Mouse (Mus musculus) limb, embryonic 11.5 days (tissue): ENCODE measurements around the gene Tuba8. TPM values are rescaled to one million over a fixed set of nuclear protein-coding genes. Genes with fewer than 3 reads are reported as not detected.

Experiments
- ATAC-seq: fragments of 200-750 bp; cut with Nextera tagmentation; 2 replicates; pipeline ENCODE4 v1.8.0; 2017; ENCODE audit warnings: low read depth; ENCODE audit not compliant: insufficient number of reproducible peaks, low FRiP score, low TSS enrichment
- DNase-seq: peaks from one replicate; pipeline ENCODE4 v3.0.0-alpha.2; 2015; ENCODE audit warnings: low spot score
- H3K27ac ChIP-seq: fragments of 300-500 bp; sonication (generic); replicated peaks from 2 replicates; pipeline ENCODE4 v1.5.1; 2014; ENCODE audit warnings: low read depth, mild to moderate bottlenecking, low read length
- H3K27me3 ChIP-seq: fragments of 300-500 bp; sonication (generic); 2 replicates; pipeline ENCODE4 v1.6.1; 2014; ENCODE audit warnings: mild to moderate bottlenecking, low read length, mixed read lengths; ENCODE audit not compliant: control insufficient read depth, insufficient read depth
- H3K36me3 ChIP-seq: fragments of 300-500 bp; sonication (generic); 2 replicates; pipeline ENCODE4 v1.6.1; 2014; ENCODE audit warnings: mild to moderate bottlenecking, low read length, moderate library complexity, mixed read lengths; ENCODE audit not compliant: control insufficient read depth, insufficient read depth
- H3K4me1 ChIP-seq: fragments of 300-500 bp; sonication (generic); 2 replicates; pipeline ENCODE4 v1.6.1; 2014; ENCODE audit warnings: low read length, mixed read lengths; ENCODE audit not compliant: control insufficient read depth, insufficient read depth
- H3K4me2 ChIP-seq: fragments of 300-500 bp; sonication (generic); 2 replicates; pipeline ENCODE4 v1.6.1; 2014; ENCODE audit warnings: low read depth, mild to moderate bottlenecking, moderate library complexity; ENCODE audit not compliant: severe bottlenecking
- H3K4me3 ChIP-seq: fragments of 300-500 bp; sonication (generic); 2 replicates; pipeline ENCODE4 v1.5.1; 2014; ENCODE audit warnings: low read depth, low read length
- H3K9ac ChIP-seq: fragments of 300-500 bp; sonication (generic); 2 replicates; pipeline ENCODE4 v1.6.1; 2014; ENCODE audit warnings: mild to moderate bottlenecking, low read length
- H3K9me3 ChIP-seq: fragments of 300-500 bp; sonication (generic); 2 replicates; pipeline ENCODE4 v1.6.1; 2016; ENCODE audit warnings: low read length; ENCODE audit not compliant: control insufficient read depth
- WGBS: fragments of 180-500 bp; shearing (Covaris S2); extraction: QIAGEN DNeasy Blood & Tissue Kit; methylation state at CpG from one replicate; pipeline ENCODE4 v1.1.7; 2014; 5-methylcytosine and 5-hydroxymethylcytosine counted together
- polyA plus RNA-seq: library from polyadenylated mRNA; unstranded; fragments of >200 nt; fragmentation: Nextera tagmentation; extraction: Ambion mirVana; gene quantifications from 2 replicates; pipeline ENCODE4 v1.2.1, GENCODE M21; 2014

Gene Tuba8
- polyA plus RNA-seq, 1 experiment from 2014 or later, result 0.63 TPM

DNA sequence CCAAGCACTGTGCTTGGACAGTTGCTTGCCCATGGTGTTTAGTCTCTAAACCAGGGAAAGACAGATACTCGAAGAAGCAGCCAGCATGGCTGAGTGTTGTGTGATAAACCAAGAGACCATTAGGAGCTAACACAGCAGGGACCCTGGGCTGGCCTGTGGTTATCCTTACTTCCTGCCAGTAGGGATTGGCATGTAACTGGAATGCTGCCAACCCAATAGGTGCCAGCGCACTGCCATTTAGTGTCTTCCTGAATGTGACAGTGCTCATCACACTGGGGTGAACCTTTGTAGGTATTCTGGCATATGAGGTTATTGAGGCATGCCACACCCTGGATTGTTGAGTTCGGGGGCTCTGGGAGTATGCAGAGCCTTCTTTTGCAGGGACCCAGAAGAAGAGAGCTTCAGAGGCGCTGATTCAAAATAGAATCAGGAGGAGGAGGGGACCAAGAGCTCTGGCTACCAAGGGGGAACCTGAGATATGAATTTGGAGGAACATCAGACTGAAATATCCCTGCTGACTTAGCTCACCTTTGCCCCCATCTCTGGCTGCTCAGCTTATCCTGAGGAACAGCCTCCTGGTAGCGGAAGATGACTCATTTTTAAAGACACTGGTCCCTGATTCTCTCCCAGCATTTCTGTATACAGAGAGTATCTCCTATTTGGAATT is 6.2 kb downstream of the Tuba8 start:
- Histone ChIP-seq H3K4me2 (no peak overlapping the region), H3K27ac (no peak overlapping the region), H3K4me1 (no peaks in the 10 kb centered on the region), H3K9me3 (no peaks in the 10 kb centered on the region), H3K9ac (no peak overlapping the region), H3K36me3 (no peaks in the 10 kb centered on the region), H3K4me3 (no peak overlapping the region), H3K27me3 (peaks cover 3% of the 10 kb centered on the region)
- ATAC-seq (no peak), DNase-seq (no peak)
- WGBS, result 90% methylated on average over 5 of the region's 5 CpGs

DNA sequence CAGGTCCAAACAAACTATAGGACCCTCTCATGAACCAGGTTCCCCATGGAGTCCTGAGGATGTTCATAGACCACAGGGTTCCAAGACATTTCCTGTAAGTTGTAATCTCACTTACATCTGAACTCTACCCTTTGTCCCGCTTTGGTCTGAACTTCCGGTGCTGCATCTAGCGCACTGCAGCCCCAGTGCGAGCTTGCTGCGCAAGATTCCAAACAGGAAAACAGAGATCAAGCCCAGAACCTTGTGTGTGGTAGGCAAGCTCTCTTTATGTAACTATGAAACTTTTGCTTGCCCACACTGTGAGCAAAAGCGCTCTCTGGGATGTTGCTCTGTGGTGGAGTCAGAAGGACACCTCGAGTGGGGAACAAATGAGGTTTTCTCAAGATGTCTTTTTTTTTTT is 7.5 kb downstream of the Tuba8 start:
- 90% methylated on average over 7 of the region's 7 CpGs for WGBS
- Histone ChIP-seq H3K9me3 (no peaks in the 10 kb centered on the region), H3K27ac (no peak overlapping the region), H3K36me3 (no peaks in the 10 kb centered on the region), H3K4me3 (no peak overlapping the region), H3K27me3 (no peaks in the 10 kb centered on the region; the same call in 1 of the 2 replicates), H3K9ac (no peak overlapping the region), H3K4me2 (no peak overlapping the region), H3K4me1 (no peaks in the 10 kb centered on the region)
- no peak for ATAC-seq
- no peak for DNase-seq

DNA sequence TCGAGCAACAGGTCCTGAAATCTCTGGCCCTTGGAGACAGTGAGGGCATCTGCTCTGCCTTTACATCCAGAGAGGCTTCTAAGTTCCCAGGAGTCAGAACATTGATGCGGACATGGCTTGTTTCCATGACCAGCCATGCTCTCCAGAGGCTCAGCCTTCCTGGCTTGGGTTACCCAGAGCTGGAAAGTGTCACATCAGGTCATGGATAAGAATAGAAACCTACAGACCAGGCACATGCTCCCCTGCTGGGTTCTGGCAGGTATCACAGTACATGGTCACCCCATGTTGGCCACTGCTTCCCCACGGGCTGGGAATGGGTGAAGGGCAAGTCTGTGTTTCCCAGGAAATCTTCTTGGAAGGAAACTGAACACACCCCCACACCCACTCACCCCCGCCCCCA is 8.9 kb downstream of the Tuba8 start:
- no peak for ATAC-seq
- Histone ChIP-seq H3K27ac (no peak overlapping the region), H3K36me3 (no peaks in the 10 kb centered on the region), H3K9me3 (no peaks in the 10 kb centered on the region), H3K9ac (no peak overlapping the region), H3K4me3 (no peak overlapping the region), H3K27me3 (no peaks in the 10 kb centered on the region; the same call in 1 of the 2 replicates), H3K4me2 (no peak overlapping the region), H3K4me1 (0 out of 2 replicates have a peak, but pooled peaks cover 2% of the 10 kb centered on the region)
- DNase-seq, result no peak
- 79% methylated on average over 4 of the region's 4 CpGs for WGBS

DNA sequence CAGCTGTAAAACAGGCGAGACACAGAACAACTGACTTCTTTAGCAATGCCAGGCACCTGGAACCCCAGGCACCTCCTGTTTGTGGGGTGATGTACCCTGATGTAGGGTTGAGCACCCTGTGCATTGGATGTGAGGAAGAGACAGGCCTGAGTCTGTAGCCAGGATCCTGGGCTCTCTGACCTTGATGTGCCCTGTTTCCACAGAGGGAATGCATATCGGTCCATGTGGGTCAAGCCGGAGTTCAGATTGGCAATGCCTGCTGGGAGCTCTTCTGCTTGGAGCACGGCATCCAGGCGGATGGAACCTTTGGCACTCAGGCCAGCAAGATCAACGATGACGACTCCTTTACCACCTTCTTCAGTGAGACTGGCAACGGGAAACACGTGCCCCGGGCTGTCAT is 9.7 kb downstream of the Tuba8 start:
- Histone ChIP-seq H3K9ac (no peak overlapping the region), H3K27me3 (no peaks in the 10 kb centered on the region; the same call in 1 of the 2 replicates), H3K4me1 (0 out of 2 replicates have a peak, but pooled peaks cover 2% of the 10 kb centered on the region), H3K9me3 (no peaks in the 10 kb centered on the region), H3K4me3 (no peak overlapping the region), H3K27ac (no peak overlapping the region), H3K36me3 (no peaks in the 10 kb centered on the region), H3K4me2 (no peak overlapping the region)
- DNase-seq (no peak), ATAC-seq (no peak)
- 87% methylated on average over 10 of the region's 10 CpGs for WGBS

DNA sequence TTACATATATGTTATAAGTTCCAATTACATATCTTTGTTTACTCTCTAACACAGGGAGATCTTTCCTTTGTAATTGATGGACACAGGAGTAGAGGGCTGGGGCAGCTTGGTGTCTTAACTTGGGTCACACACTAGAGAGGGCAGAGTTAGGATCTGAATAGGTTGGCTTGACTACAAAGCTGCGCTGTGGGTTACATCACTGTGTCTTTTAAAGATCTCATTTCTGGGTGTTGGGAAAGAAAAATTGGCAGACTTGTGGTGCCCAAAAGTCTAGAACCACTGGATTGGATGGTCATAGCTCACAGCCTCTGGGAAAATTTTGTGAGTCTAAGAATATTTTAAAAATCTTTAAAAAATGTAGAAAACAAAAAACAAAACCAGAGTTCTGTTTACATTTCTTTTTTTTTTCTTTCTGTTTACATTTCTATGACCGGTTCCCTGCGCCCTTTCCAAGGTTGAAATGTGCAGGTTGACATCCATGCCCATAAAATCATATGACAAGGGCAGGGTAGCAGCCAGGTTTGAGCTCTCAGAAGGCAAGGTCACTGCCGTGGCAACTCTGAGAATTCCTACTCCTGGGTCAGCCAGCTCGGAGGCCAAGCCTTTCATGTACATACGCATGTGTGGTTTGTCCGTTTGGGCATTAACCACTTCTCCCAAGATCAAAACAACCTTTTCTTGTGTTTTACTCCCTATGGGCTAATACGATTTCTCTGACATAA is 11.5 kb downstream of the Tuba8 start:
- H3K9ac ChIP-seq, result no peak overlapping the region
- no peak overlapping the region for H3K4me2 ChIP-seq
- H3K36me3 ChIP-seq, result no peaks in the 10 kb centered on the region
- H3K4me1 ChIP-seq, result 0 out of 2 replicates have a peak, but pooled peaks cover 2% of the 10 kb centered on the region
- WGBS, result 86% methylated on average over 8 of the region's 8 CpGs
- no peak overlapping the region for H3K4me3 ChIP-seq
- ATAC-seq (no peak), DNase-seq (no peak)
- H3K27ac ChIP-seq, result no peak overlapping the region
- no peaks in the 10 kb centered on the region; the same call in 1 of the 2 replicates for H3K27me3 ChIP-seq
- H3K9me3 ChIP-seq, result no peaks in the 10 kb centered on the region

DNA sequence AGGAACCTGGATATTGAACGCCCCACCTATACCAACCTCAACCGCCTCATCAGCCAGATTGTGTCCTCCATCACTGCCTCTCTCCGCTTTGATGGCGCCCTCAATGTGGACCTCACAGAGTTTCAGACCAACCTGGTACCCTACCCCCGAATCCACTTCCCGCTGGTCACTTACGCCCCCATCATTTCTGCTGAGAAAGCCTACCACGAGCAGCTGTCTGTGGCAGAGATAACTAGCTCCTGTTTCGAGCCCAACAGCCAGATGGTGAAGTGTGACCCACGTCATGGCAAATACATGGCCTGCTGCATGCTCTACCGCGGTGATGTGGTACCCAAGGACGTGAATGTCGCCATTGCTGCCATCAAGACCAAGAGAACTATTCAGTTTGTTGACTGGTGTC is 12.5 kb downstream of the Tuba8 start:
- no peak overlapping the region for H3K27ac ChIP-seq
- 95% methylated on average over 14 of the region's 14 CpGs for WGBS
- no peak overlapping the region for H3K4me2 ChIP-seq
- no peaks in the 10 kb centered on the region for H3K36me3 ChIP-seq
- no peaks in the 10 kb centered on the region for H3K27me3 ChIP-seq
- DNase-seq, result no peak
- H3K4me1 ChIP-seq, result 0 out of 2 replicates have a peak, but pooled peaks cover 2% of the 10 kb centered on the region
- no peak for ATAC-seq
- H3K4me3 ChIP-seq, result no peak overlapping the region
- H3K9ac ChIP-seq, result no peak overlapping the region
- no peaks in the 10 kb centered on the region for H3K9me3 ChIP-seq

DNA sequence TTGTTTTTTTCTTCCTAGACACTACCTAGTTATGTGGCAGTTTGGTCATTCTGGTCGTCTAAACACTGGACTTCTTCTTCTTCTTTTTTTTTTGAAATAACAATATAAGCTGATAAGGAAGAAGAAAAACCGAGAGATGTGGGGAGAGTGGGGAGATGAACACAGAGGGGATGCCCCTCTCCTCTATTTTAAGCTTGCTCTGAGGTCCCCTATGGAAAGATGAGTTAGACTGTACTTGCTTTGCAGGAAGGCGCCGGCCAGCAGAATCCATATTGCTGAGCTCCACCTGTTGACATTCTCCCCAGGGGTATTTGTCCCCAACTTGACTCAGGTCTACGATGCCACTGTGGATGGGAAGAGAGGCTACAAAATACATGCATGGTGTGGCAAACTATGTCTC is 13.6 kb downstream of the Tuba8 start:
- no peaks in the 10 kb centered on the region for H3K27me3 ChIP-seq
- DNase-seq (no peak), ATAC-seq (no peak)
- no peak overlapping the region for H3K4me2 ChIP-seq
- WGBS, result 75% methylated on average over 5 of the region's 5 CpGs
- no peak overlapping the region for H3K27ac ChIP-seq
- H3K9me3 ChIP-seq, result no peaks in the 10 kb centered on the region
- H3K9ac ChIP-seq, result no peak overlapping the region
- 0 out of 2 replicates have a peak, but pooled peaks cover 2% of the 10 kb centered on the region for H3K4me1 ChIP-seq
- no peaks in the 10 kb centered on the region for H3K36me3 ChIP-seq
- H3K4me3 ChIP-seq, result no peak overlapping the region

DNA sequence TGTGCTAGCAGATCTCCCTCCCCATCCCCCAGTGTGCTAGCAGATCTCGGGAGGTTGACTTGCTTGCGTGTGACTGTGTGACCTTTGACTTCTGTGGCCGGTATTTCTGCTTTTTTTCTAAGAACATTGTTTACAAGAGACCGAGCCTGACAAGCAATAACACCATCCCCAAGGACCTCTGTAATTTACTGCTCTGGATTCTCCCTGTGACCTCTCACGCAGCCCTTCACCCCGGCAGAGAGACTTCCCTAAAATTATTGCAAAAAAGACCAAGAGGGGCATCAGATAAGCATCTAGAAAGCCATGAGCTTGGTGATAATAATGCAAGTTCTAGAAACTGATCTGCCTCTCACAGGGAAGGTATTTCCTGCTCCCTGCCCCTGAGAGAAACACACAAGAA is 14.5 kb downstream of the Tuba8 start:
- no peak overlapping the region for H3K4me3 ChIP-seq
- no peaks in the 10 kb centered on the region for H3K27me3 ChIP-seq
- no peaks in the 10 kb centered on the region for H3K9me3 ChIP-seq
- no peak for DNase-seq
- H3K4me2 ChIP-seq, result no peak overlapping the region
- no peak overlapping the region for H3K9ac ChIP-seq
- no peak overlapping the region for H3K27ac ChIP-seq
- WGBS, result 4% methylated on average over 6 of the region's 6 CpGs
- no peaks in the 10 kb centered on the region for H3K36me3 ChIP-seq
- ATAC-seq, result no peak
- 0 out of 2 replicates have a peak, but pooled peaks cover 2% of the 10 kb centered on the region for H3K4me1 ChIP-seq
